Mouse (Mus musculus): ENCODE measurements around the gene Fam69a. TPM values are rescaled to one million over a fixed set of nuclear protein-coding genes. Genes with fewer than 3 reads are reported as not detected.
"Not testable (repeated sequence)": the region's sequence is repeated elsewhere in the genome, so short reads cannot be mapped to it uniquely, and the experiment has no call there.

Fam69a gene
- total and polyA plus RNA-seq, 3 experiments = 0.22 to 9.1 (median 2.7) TPM

DNA sequence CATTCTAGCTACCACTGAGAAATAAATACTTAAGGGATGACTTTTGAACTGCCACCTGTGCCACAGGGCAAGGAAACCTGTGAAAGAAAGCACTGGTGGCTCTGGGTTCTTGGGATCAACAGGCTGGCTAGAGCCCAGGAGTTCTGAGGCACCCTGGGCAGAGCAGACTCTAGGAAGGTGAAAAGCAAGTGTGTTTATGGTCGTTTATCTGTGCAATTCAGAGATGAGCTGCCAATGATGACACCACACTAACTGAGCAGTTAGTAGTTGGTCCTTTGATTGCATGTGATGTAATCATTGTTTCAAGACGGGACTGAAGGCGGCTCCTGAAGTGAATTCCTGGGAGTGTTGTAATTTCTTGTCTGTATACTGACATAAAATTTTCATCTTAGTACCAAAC, 82.6 kb downstream of the Fam69a start:
- no peak for DNase-seq

DNA sequence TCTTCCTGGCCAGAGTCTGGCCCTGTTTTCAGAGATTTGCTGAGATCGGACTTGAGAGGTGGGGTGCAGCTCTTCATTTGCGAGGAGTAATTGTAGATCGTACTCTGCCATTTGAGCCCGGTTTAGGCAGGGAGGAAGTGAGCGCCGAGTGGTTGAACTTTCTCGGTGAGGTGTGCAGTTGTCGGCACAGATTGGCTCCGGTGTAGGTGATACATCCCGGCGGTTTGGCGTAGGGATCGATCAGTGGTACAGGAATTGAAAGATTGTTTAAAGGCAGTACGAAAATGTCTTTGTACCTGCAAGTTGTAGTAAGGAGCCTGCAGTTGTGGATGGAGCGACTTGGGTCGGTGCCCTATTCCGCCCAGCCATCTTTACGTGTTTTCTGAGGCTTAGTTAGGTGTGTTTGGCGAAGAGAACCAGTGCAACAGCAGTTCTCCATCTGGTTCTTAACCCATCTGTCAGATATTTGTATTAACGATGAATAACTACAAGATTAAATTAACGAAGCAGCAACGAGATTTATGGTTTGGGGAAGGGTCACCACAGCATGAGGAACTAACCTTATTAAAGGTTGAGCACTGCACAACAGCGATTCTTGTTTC, 85.8 kb downstream of the Fam69a start:
- DNase-seq = no peak

DNA sequence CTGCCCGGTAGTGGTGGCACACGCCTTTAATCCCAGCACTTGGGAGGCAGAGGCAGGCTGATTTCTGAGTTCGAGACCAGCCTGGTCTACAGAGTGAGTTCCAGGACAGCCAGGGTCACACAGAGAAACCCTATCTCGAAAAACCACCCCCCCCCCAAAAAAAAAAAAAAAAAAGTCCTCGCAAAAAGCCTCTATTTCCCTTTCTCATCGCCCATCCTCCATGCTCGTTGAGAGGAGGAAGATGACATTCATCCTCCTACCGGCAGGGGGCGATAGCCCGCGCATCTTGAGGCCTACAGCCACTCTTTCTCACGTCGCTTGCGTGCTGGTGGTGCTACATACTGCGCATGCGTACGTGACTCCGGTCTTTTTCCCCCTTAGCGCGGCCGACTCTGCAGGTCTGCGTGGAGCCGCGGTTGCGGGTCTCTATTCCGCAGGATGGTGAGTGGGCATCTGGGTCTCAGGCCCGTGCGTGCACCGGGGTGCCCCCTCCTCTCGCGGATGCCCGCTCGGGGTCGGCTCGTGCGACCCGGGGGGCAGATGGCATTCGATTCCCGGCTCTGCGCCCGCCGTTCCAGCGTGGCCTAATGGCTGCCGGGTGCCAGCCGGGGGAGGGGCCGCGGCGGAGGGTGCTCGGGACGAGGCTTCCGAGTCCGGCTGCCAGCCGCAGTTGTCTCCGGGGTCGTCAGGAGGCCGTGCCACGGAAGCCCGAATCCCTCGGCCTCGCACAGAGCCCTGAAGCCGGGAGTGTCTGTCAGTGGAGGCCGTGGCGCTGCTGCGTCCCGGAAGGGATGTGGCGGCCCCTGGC, 86.5 kb downstream of the Fam69a start, which contains the start of gene Rpl5:
Gene Rpl5, plus strand, starts transcription at position 297 of the 808 bp plus-strand sequence.
- DNase-seq = peak; percentile 94

DNA sequence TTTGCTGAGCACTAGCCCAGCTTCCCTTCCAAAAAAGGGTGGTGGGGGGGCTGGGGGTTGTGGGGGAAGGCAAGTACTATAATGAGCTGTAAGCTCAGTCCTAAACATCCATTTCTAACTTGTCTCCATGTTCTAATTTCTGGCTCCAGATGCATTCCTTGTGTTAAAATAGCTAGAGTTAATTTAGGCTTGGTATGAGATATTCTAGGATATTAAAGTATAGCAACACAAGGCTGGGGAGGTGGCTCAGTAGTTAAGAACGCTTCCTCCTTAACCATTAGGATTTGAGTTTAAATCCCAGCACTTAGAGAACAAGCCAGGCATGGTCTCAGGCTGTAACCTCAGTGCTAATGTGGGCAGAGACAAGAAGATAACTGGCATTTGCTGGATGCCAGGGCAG, 90.6 kb downstream of the Fam69a start:
- no peak for DNase-seq

DNA sequence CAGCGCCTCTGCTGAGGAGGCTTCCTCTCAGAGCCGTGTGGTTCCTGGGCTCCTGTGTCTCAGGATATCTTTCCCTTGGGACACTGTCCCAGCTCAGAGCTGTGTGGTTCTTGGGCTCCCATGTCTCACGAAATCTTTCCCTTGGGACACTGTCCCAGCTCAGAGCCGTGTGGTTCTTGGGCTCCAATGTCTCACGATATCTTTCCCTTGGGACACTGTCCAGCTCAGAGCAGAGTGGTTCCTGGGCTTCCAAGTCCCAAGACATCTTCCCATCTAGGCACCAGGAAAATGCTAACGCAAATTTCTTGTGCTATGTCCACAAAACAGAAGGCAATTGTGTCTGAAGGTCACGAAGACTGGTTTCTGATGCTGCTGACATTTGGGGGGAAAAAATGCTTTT, 92.2 kb downstream of the Fam69a start:
- DNase-seq = no peak

DNA sequence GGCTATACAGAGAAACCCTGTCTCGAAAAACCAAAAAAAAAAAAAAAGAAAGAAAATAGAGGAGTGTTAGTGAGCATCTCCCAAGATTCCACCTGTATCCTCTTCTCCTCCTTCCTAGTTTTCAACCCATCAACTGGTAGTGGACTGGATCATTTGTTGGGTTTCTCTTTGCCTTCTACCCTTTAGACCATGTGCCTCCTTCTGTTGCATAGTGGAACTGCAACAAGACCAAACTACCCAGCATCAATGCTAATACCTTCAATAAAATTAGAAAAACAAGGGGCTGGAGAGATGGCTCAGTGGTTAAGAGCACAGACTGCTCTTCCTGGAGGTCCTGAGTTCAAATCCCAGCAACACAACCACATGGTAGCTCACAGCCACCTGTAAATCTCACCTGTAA, 95.4 kb downstream of the Fam69a start:
- not testable (repeated sequence) for DNase-seq

DNA sequence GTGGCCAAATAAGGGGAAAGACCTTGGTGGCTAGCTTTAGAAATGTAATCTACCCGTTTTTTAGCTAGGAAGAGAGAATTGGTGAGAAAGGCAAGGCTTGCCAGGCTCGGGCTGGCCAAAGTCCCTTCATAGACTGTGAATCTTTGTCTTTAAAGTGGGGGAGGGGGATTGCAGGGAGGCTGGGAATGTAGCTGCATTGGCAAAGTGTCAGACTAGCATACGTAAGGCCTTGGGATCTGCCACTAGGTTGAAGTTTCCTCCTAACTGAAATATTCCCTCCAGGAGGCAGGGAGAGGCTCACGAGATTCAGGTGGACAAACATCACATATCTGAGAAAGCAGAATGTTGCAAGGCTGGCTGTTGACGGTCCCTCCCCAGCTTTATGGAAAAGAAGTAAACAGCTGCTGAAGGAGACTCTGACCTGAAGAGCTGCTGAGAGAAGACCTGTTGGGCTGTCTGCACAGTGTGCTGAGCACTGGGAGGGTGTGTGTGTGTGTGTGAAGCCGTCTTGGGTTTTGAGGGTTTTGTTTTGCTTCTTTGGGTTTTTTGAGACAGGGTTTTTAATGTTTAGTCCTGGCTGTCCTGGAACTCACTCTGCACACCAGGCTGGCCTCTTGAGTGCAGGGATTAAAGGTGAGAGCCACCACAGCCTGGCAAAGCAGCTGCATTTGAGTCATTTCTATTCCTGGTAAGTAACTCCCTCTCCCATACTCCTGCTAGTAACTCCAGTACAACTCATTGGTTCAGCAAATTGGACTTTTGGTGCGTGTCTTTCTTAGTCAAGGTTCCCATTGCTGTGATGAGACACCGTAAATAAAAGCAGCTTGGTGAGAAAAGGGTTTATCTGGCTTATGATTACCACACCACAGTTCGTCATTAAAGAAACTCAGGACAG, 96.6 kb downstream of the Fam69a start:
- no peak for DNase-seq

DNA sequence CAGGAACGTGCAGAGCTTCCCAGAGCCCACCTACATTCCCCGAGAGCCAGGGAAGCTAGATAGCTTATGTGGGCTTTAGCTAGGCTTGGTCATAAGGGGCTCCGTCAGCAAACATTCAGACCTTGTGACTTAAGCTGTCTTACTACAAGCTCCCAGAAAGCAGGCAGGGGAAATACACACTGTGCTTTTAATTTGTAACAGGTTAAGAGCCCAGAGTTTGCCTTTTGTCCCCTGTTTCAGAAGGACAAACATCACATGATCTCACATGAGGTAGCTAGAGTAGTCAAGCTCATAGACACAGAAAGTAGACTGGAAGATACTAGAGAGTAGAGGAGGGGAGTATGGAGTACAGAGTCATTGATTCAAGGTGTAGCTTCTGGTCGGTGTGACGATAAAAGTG, 106.2 kb downstream of the Fam69a start:
- DNase-seq = no peak

DNA sequence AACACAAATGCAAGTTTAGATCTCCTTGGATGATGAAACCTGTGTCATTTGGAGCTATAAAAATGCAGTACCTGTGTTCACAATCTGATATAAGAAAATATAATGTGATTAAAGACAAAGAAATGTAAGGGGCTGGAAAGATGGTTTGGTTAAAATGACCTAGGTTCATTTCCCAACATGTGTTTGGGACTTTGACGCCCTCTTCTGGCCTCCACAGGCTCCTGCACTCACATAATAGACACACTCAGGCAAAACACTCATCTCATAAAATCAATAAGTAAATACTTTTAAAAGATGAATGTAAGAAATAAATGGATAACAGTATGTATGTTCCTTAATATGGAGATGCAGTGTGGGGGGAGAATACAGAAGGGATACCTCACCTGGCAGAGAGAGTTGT, 109.8 kb downstream of the Fam69a start:
- DNase-seq = no peak

DNA sequence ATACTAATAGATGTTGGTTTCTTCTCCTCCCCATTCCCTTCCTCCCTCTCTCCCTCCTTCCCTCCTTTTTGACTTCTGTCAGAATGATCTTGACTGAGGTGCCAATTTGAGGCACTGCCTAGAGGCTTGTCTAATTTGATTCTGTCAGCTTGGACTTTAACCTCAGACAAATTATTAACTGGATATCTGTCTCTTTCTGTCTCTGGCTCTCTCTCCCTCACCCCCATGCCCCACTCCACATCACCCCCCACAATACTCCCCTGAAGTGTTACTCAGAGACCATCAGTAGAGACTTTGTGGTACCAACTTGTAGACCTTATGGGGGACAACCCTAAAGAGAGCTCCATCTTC, 111.6 kb downstream of the Fam69a start:
- no peak for DNase-seq

DNA sequence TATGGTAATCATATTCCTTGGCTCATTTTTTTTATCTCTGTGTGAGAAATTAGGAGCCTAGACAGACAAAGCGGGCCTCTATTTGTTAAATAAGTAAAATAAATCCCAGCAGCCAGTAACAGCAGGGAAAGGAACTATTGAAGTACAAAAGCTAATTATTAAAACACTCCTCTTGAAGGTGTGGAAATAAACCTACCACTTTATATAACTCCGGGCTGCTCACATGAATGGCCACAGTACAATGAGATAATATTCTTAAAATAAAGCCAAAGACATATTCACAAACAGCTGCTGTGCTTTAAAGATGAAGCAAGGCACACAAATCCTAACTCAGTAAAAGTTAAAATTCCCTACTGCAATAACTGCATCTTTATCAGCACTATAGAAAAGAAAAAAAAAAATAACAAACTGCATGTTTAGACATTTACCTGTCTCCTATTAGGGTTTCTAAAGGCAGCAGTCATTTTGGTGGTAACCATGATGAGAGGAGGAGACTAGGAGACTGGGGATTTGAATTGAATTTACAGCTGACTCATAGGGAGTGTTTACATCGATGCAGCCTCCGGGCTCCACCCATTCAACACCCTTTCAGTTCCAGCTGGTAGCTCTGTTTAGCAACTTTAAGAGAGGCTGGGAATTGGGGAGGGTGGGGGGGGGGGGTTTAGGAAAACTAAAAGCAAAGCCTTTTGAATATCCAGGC, 112.2 kb downstream of the Fam69a start, which contains the start of gene Evi5:
Gene Evi5, minus strand, starts transcription at position 547 of the 700 bp plus-strand sequence.
- DNase-seq = no peak

DNA sequence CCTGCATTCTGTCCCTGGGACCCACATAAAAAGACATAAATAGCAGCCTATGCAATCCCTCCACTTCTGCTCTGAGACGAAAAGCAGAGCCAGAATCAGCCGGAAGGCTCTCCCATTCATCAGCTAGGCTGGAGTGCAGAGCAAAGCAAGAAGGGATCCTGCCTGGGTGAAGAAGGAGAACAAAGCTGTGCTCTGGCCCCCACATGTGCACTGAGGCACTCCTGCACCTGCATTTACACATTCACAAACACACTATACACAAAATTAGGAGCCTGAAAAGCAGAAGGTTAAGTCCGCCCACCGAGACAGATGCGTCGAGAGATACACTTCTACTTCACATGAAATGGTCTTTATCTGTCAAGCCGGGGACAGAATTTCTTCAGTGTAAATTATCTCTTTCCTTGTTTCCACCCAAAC, 113.0 kb downstream of the Fam69a start:
- DNase-seq = no peak

DNA sequence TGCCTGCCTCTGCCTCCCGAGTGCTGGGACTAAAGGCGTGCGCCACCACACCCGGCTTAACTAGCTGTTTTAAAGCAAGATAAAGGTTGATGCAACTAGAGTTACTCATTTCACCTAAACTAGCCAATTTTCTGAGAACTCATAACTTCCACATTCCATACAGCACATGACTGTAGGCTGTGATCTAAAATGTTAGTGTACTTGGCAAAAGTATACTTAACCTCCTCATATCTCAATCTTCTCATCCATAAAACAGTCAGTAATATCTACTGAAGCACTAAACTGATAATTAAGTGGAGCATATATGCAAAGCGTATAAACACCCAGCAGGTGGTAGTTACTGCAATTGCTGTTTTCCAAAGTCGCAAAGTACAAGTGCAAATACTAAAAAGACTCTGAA, 113.6 kb downstream of the Fam69a start:
- DNase-seq = no peak

DNA sequence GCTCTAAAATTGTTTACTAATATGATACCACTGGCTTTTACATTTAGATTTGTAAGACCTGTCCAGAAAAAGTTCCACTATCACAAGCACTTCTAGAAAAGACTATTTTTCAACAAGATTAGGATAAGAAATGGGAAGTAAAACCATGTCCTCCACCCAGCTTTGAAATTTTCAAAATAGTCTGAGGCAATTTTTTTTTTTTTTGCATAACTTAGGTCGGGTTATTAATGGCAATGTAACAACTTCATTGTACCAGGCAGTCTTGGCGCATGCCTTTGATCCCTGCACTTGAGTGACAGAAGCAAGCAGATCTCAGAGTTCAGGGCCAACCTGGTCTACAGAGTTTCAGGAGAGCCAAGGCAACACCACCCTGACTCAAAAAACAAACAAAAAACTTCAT, 117.2 kb downstream of the Fam69a start:
- DNase-seq = peak; percentile 25

DNA sequence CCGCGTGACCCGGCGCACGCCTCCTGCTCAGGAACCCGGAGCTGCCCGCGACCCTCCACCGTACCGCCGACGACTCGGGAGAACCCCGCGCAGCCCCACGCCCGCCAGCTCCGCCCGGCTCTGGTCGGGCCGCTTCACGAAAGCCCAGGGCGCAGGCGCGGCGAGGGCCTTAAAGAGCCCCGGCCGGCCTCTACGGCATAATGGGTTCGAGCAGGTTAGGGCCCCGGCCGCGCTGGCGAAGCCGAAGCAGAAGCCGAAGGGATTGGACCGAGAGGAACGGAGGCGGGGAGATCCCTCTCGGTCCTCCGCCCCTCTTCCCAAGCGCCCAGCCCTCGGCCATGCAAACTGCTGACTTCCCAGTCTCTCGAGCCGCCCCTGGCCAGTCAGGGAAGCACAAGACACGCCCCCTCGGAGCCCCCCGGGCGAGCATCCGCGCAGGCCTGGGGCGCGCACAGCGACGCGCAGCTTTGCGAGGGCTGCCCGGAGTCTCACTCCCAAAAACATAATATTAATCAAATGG, 117.9 kb downstream of the Fam69a start:
- peak; percentile 98 for DNase-seq

DNA sequence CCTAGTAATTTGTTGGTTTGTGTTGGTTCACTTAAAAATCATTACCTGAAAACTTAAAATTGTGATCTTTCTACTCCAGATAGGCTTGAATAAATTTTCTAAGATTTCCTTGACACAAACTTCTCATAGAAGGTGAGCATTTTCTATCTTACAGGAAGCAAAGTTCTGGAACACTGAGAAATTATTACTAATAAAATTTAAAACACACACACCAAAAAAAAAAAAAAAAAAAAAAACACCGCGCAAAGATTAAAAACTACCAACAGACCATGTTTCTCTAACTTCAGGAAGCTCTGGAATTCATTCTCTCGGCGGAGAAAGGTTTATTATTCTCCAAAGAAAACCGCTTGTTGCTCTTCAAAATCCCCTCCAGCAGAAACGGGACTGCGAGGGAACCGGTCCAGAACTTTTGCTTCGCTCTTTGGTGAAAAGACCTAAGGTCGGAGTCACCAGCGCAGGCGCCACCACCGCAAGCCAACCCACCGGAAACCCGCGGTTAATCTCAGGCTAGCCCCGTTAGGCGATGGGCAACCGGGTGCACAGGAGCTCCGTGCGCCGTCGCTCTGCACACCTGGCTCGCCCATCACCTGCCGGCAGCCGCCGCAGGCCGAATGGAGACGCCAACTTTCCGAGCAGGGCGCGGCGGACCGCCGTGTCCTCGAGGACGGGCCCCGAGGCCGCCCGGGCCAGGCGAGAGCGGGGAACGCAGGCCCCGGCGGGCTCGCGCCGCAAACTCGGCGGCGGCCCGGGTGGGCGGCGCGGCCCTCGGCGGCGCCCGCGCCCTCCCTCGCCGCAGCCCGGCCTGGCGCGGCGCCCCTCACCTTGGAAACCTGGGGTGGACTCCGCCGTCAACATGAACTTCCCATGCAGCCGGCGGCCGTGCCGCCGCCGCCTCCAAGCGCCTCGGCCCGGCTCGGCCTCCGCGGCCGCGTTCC, 118.6 kb downstream of the Fam69a start:
- DNase-seq = peak; percentile 88

DNA sequence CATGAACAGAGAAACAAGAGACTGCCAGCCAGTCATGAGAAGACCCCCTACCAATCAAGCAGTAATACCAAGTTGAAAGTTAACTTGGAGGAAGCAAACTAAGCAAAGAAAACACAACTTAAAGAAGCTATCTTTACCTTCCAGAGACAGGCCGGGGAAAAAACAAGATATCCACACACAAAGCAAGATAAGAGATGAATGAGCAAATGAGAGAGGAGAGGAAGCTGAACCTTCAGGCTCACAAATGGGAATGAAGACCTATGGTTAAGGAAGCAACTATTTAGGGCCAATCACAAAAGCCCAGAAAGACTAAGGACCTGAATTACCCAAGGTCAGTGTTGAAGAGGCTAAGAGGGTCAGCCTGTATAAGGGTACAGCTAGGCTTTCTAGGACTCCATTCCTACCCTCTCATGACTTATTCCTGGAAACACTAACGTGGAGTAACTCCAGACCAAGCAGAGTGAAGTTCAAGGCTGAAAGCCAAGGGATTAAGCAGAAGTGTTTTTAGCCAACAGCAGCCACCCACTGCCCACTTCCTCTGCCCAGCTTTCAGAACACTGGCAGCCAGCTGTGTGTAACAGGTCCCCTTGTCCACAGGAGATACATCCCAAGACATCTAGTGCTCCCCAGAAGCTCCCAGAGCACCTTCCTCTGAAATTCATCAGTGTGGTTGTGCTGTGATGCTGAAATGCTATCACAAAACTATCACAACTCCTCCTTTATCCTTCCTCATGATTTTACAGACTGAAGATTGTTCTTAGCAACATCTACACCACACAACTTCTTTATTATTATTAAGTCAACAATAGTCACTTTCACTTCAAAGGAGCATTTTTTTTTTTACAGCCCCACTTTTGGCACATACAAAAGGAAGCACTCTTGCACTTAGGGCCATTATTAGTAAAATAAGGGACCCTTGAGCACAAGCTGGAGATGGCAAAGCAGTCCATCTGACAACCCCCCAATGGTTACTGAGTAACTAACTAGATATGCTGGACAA, 120.5 kb downstream of the Fam69a start:
- DNase-seq = peak; percentile 49

DNA sequence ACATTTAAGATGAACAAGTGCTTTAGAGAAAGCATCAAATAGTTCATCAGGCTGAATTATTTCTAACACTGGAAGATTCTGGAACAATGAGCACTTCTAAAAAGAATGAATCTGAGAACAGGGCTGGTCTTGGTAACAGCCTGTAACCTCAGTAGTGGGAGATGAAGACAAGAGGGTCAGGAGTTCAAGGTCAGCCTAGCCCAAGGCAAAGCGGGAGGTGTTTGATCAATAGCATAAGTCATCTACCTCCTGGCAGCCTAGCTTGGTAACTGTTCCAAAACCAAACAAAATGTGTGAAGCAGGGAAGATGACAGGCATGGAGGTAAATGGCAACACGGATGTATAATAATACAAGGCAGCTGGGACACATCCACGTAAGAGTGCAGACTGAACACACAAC, 122.9 kb downstream of the Fam69a start:
- no peak for DNase-seq

DNA sequence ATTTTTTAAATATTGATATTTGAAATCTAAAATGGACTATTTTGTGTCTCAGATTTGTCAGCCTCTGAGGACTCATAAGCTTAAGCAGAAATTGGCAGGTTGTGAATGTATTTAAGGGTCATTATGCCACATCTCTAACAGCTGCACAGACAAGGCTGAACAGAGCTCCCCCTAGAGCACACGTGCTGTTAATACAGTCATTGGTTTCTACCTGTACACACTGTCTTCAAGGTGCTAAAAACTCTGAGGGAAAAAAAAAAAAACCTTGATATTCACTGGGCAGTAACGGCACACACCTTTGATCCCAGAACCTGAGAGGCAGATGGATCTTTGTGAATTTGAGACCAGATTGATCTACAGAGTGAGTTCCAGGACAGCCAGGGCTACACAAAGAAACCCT, 127.9 kb downstream of the Fam69a start:
- no peak for DNase-seq
